Mouse (Mus musculus) gastrocnemius, postnatal 10 days (tissue): Measurements from ENCODE around the gene Zmiz2. TPM values are rescaled to one million over a fixed set of nuclear protein-coding genes. Genes with fewer than 3 reads are reported as not detected.
"Not testable (repeated sequence)": the region's sequence is repeated elsewhere in the genome, so short reads cannot be mapped to it uniquely, and the experiment has no call there.

Experiments
- DNase-seq: peaks from one replicate; pipeline ENCODE4 v3.0.0; 2021; ENCODE audit warnings: mixed read lengths
- long read RNA-seq, 2 experiments: library from polyadenylated mRNA; stranded (forward); transcript quantifications; one replicate each; pipeline ENCODE4 v2.0.0; 2021
- total RNA-seq, 2 experiments: library from RNA; stranded (reverse); gene quantifications; 2 replicates each; pipeline ENCODE4 v1.2.3; 2021

Gene Zmiz2
- total RNA-seq = 10 to 100 TPM; 31.8 to 34.3 TPM
- long read RNA-seq, experiment 1, full-length matches to known transcripts = 10 of 29 reads
- long read RNA-seq, experiment 1, partial matches to known transcripts = 15 of 29 reads
- long read RNA-seq, experiment 1, other reads (novel, unspliced or antisense) = 4 of 29 reads
- long read RNA-seq, experiment 2, full-length matches to known transcripts = 7 of 43 reads
- long read RNA-seq, experiment 2, partial matches to known transcripts = 30 of 43 reads
- long read RNA-seq, experiment 2, other reads (novel, unspliced or antisense) = 6 of 43 reads

DNA sequence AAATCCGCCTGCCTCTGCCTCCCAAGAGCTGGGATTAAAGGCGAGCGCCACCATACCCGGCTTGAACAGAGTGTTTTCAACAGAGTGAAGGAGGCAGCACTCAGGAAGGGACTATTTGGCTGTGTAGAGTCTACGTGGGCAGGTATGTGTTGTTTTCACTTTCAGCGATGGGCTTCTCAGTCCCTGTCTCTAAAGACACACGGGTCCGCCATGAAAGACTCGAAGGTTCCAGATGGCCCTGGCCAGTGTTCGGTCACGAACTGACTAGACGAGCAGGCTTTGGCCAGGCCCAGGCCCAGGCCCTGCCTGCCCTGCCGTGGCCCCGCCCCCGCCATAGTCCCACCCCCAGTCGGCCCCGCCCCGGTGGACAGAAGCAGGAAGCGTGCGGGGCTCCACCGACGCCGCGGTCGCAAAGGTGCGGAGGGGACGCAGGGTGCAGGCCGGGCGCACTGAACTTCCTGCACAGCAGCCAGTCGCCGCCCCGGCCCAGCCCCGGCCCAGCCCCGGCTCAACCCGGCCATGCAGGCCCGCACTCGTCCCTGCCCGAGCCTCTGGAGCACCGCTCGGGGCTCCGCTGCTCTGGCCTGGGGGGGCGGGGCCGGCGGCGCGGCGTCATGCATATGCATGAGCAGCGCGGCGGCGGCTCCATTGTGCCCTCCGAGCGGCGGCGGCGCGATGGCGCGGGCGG, at the start of gene Zmiz2:
TSS of gene Zmiz2 (plus strand) at position 349 of the 688 bp plus-strand sequence.
- DNase-seq = peak; percentile 96

DNA sequence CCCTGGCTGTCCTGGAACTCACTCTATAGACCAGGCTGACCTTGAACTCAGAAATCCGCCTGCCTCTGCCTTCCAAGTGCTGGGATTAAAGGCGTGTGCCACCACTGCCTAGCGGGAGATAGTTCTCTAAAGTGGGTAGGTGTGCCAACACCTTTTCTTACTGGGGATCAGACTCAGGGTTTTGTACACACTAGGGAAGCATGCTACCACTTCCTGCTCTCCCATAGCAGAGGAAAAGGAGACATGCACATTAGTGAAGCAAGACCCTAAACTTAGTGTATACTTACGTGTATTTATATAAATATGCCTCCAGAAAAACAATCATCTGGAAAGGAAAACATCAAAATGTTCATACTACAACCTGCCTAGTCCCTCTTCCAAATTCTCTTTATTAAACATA, 42.9 kb upstream of the Zmiz2 start:
- DNase-seq = no peak

DNA sequence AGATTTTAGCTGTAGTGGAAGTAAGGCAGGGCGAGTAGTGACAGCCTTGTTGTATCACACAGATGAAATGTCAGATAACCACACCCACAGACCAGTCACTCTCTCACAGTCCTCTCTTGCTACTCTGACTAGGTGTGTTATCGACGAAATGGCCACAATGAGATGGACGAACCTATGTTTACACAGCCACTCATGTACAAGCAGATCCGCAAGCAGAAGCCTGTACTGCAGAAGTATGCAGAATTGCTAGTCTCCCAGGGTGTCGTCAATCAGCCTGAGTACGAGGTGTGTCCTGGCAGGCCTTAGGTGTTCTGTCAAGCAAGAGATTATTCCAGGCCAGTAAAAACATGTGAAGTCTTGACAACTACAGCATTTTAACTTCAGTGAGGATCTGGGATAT, 41.9 kb upstream of the Zmiz2 start:
- no peak for DNase-seq

DNA sequence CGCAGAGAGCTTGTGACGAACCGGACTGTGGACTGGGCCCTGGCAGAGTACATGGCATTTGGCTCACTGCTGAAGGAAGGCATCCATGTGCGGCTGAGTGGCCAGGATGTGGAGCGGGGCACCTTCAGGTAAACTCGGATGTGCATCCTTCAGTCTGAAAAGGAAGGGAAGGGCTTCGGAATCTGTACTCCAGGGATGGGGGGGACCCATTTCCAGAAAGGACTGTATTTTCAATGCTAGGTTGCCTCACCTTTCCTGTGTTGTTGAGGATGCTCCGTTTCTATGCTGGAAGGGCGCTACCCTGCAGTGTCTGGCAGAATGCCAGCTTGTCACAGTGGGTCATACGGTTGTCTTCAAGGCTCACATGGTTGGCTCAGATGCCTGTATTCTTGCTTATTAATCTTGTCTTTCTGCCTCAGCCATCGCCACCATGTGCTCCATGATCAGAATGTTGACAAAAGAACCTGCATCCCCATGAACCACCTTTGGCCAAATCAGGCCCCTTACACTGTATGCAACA, 40.1 kb upstream of the Zmiz2 start:
- no peak for DNase-seq

DNA sequence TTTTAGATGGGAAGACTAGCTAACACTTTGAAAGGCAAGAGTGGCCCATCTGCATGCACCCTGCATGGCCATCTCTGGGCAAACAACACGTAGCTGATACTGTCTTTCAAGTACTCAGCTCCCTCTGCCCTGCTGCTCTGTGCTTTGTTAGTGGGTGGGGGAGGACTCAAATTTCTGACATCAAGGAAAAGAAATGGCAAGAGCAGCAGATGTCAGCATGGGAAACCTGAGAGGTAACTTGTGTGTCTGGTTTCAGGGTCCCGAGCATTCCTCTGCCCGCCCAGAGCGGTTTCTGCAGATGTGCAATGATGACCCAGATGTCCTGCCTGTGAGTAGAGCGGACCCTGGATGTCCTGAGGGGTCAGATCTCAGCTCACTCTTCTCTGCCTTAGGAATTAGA, 39.3 kb upstream of the Zmiz2 start:
- no peak for DNase-seq

DNA sequence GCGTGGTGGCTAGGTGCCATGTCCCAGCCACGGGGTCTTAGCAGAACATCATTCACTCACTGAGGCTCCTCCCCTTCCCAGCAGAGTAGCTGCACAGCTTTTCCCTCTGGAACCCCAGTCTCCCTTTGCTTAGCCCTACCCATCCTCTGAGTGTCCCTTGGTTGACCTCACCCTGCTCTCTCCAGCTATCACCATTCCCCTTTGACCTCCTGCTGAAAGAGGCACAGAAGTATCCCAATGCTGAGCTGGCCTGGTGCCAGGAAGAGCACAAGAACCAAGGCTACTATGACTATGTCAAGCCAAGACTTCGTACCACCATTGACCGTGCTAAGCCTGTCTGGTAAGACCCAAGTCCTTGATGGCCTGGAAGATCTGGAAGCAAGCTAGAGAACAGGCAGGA, 33.8 kb upstream of the Zmiz2 start:
- no peak for DNase-seq

DNA sequence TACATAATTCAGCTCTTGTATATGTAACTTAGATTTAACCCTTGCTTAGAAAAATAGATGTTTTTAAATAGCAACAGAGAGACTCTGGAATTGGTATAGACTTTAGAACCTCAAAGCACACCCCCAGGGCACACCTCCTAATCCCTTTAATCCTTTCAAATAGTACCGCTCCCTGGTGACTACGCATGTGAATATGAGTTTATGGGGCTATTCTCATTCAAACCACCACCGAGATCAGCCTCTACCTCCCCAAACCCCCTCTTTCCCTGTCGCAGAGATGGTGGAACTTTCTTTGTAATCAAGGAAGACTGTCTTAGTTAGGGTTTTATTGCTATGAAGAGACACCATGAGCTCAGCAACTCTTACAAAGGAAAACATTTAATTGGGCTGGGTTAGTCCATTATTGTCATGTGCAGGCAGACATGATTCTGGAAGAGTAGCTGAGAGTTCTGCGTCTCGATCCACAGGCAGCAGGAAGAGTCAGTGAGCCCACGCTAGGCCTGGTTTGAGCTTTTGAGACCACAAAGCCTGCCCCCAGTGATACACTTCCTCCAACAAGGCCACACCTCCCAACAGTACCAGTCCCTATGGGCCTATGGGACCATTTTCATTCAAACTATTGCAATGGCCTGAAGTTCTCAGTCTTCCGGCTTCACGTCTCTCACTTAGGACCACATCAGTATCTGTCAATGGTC, 24.1 kb upstream of the Zmiz2 start:
- DNase-seq = no peak

GRCm38 (mm10) chr11:6365885-6366284, 23.0 kb upstream of the Zmiz2 start:
- DNase-seq = peak; percentile 70

DNA sequence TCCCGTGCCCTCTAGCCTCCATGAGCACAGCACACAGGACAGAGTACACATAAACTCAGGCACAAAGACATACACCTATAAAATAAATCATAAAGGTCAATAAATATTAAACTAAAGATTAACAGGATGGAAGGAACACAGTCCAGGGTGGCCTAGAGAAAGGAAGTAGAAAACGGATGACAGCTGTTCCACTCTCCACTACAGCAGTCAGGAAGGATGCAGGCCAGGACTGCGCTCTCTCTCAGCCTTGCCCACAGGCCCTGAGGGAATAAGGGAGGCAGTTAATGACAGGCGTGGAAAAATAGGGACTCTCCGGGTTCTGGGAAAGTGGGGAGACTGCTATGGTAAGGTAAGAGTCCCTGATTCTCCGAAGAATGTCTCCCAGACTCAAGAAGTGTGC, 22.4 kb upstream of the Zmiz2 start:
- DNase-seq = no peak

- DNase-seq = no peak
Measured at GRCm38 (mm10) chr11:6367156-6367555, 21.7 kb upstream of the Zmiz2 start.

- not testable (repeated sequence) for DNase-seq
Measured at GRCm38 (mm10) chr11:6367986-6368385, 20.9 kb upstream of the Zmiz2 start.

DNA sequence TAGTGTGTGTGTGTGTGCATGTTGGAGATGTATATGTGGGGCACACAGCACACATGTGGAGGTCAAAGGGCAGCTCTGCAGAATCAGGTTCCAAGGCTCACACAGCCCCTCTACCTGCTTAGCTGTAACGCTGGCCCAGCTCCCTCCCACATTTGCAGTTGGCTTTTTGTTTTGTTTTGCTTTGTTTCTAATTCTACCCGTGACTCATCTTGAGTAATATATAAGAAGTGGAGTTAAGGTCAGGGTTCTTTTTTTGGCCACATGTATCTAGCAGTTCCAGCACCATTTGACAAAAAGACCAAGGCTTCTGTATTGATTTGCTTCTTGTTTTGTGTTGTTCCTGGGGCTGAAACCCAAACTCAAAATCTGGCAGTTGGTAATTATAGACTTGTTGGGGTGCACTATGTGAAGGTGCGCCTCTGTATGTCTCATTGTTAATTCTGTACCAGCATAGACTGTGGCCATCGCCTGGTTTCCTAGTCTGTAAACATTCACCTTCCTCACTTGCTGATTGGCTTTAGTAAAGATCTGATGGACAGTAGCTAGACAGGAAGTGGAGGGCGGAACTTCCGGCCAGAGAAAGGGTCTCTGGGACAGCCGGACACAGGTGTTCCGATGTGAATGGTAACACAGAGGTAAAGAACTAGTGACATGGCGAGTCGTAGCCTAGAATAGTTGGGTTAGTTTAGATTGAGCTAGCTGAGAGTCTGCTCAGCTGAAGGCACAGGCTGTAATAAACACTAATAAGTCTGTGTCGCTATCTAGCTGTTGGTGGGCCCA, 17.3 kb upstream of the Zmiz2 start:
- no peak for DNase-seq

- DNase-seq = no peak
Measured at GRCm38 (mm10) chr11:6372784-6373183, 16.1 kb upstream of the Zmiz2 start.

DNA sequence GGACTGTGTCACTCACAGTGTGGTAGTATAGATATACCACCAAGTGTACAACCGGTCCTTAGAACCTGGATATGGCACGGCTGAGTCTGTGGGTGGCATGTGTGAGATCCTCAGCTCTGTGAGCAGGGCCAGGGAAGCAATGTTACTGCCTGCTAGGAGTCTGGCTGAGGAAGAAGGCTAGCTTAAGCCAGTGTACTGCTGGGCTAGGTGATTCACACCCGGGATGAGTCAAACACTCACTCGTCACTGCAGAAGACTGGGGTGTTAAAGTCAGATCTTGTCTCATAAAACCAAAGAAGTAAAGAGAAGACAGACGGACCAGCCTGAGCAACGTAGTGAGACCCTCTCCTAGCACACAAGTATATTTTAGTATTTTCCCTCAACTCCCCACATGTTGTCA, 8.0 kb upstream of the Zmiz2 start:
- DNase-seq = no peak

- DNase-seq = no peak
Measured at GRCm38 (mm10) chr11:6388126-6388725, 648 bp upstream of the Zmiz2 start.

DNA sequence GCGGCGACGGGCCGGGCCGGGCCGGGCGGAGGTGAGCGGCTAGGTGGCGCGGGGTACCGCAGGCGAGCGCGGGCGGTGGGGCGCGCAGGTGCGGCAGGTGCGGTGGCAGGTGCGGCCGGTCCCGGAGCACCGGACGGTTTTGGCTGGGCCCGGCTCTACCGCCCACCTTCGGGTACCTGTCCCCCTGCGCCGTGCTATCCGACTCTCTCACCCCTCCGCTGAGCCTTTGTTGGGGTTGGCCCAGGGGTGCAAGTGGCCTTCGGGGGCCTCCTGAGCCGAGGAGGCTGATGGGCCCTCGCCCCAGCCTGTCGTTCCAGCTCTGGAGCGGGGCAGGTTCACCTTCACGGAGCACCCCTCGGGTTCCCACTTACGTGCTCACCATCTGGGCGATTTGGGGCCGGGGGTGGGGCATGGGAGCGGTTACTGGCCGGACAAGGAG, 628 bp downstream of the Zmiz2 start:
- no peak for DNase-seq

DNA sequence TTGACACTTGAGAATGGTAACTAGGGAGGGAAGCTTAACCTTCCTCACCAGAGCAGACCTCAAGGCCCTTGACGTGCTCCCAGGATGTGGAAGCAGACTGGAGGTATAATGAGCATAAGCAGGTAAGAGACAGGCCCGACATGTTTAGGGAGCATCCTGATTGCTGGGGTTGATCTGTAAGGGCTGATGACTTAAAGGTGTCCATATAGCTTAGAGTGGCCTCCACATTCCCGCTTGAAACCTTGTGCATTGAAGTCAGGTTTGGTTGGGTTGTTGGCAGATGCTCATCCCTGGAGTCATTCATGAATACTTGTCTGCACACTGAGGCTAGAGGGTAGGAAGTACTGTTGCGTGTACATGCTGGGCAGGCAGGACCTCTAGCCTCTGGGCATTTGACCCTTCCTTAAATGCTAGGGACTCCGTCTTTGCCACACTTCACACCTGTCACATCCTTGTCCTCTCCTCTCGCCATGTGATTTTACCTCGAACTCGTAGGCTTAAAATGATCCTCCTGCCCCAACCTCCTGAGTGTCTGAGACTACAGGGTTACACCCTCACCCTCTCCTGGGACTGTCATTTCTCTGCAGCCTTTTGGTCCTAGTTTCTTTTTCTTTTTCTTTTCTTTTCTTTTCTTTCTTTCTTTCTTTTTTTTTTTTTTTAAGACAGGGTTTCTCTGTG, 1.6 kb downstream of the Zmiz2 start:
- no peak for DNase-seq

GRCm38 (mm10) chr11:6391516-6392276, 2.8 kb downstream of the Zmiz2 start:
- DNase-seq = no peak

GRCm38 (mm10) chr11:6392857-6393256, 4.0 kb downstream of the Zmiz2 start:
- no peak for DNase-seq

- DNase-seq = no peak
Measured at GRCm38 (mm10) chr11:6393866-6394265, 5.0 kb downstream of the Zmiz2 start.

DNA sequence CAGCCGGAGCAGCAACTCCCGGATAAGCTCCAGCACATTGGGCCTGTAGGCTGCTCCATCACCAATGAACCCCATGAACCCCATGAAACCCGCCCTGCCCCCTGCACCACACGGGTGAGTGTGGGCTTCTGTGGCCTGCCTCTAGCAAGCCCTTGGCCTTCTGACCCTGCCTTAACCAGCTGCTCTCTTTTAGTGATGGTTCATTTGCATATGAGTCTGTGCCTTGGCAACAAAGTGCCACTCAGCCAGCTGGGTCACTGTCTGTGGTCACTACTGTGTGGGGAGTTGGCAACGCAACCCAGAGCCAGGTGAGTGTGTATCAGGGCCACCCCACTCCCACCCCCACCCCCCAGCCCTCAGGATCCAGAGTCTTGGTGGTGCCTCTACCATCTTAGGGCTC, 6.7 kb downstream of the Zmiz2 start:
- no peak for DNase-seq
